Mouse (Mus musculus) G1E (cell line): Measurements from ENCODE around the gene Fam187a. TPM values are rescaled to one million over a fixed set of nuclear protein-coding genes. Genes with fewer than 3 reads are reported as not detected.

Source experiments
- ATAC-seq: 2 replicates; pipeline ENCODE4 v1.8.0; 2016; ENCODE audit warnings: mild to moderate bottlenecking; ENCODE audit not compliant: insufficient number of reproducible peaks, poor library complexity, low FRiP score, severe bottlenecking; ENCODE audit errors: extremely low read depth
- DNase-seq: peaks from one replicate; pipeline ENCODE4 v3.0.0; 2012; ENCODE audit warnings: low spot score
- H3K27me3 ChIP-seq: 2 replicates; pipeline ENCODE4 v1.6.1; 2012; ENCODE audit warnings: mild to moderate bottlenecking, low read length, inconsistent platforms; ENCODE audit not compliant: insufficient read depth
- H3K36me3 ChIP-seq: replicated peaks from 2 replicates; pipeline ENCODE3; 2012; ENCODE audit warnings: mild to moderate bottlenecking, inconsistent platforms
- H3K4me1 ChIP-seq: 2 replicates; pipeline ENCODE4 v1.6.1; 2012; ENCODE audit warnings: low read depth, low read length, inconsistent platforms, mixed read lengths; ENCODE audit not compliant: insufficient read depth
- H3K4me3 ChIP-seq: 2 replicates; pipeline ENCODE4 v1.5.1; 2012; ENCODE audit warnings: low read depth, mild to moderate bottlenecking, inconsistent platforms, low read length, moderate library complexity, mixed read lengths
- H3K9me3 ChIP-seq: replicated peaks from 2 replicates; pipeline ENCODE4 v1.6.1; 2012; ENCODE audit warnings: inconsistent platforms
- CTCF ChIP-seq: IDR thresholded peaks from 2 replicates; pipeline ENCODE4 v1.5.1; 2012; ENCODE audit warnings: low read depth, low read length, inconsistent platforms, mixed read lengths
- GATA1 ChIP-seq: IDR thresholded peaks from 2 replicates; pipeline ENCODE4 v1.6.1; 2012; ENCODE audit warnings: borderline replicate concordance, low read length, inconsistent platforms, mixed read lengths
- GATA2 ChIP-seq: IDR thresholded peaks from 2 replicates; pipeline ENCODE4 v1.6.1; 2012; ENCODE audit warnings: low read depth, low read length, inconsistent platforms, borderline replicate concordance
- POLR2AphosphoS5 ChIP-seq: IDR thresholded peaks from 2 replicates; pipeline ENCODE4 v1.6.1; 2012; ENCODE audit warnings: low read depth, low read length, inconsistent platforms; ENCODE audit not compliant: insufficient replicate concordance
- TAL1 ChIP-seq: conservative IDR thresholded peaks from 2 replicates; pipeline ENCODE4 v1.6.1; 2012; ENCODE audit warnings: low read depth, low read length, inconsistent platforms, mixed read lengths
- polyA plus RNA-seq: library from polyadenylated mRNA; stranded (reverse); fragments of >175 nt; gene quantifications from 2 replicates; pipeline ENCODE4 v1.2.3, GENCODE M21; 2012
- total RNA-seq, 2 experiments: library from RNA; stranded (forward) in 1 of 2; stranded (reverse) in 1 of 2; fragments of 200-1000 nt in 1 of 2; fragments of >200 nt in 1 of 2; fragmentation: Nextera tagmentation in 1 of 2; gene quantifications; 2 replicates each; pipeline ENCODE4 v1.2.3; 2014 to 2017

Fam187a gene
- total and polyA plus RNA-seq, 3 experiments = 0.16 TPM; not detected in 2

- H3K9me3 ChIP-seq = no peaks in the 10 kb centered on the region
- no peaks in the 10 kb centered on the region; the same call in 1 of the 2 replicates for H3K4me1 ChIP-seq
- H3K27me3 ChIP-seq = no peaks in the 10 kb centered on the region
- DNase-seq = no peak
- TF ChIP-seq GATA2 = no peak
- TF ChIP-seq TAL1 = no peak
- TF ChIP-seq CTCF = no peak
- no peak for TF ChIP-seq POLR2AphosphoS5
- TF ChIP-seq GATA1 = no peak
- peaks cover 100% of the 10 kb centered on the region for H3K36me3 ChIP-seq
- no peak overlapping the region for H3K4me3 ChIP-seq
- no peak for ATAC-seq
Measured at GRCm38 (mm10) chr11:102845926-102846325, 39.0 kb upstream of the Fam187a start.

- H3K27me3 ChIP-seq = no peaks in the 10 kb centered on the region
- H3K36me3 ChIP-seq = peaks cover 99% of the 10 kb centered on the region
- no peaks in the 10 kb centered on the region for H3K9me3 ChIP-seq
- H3K4me1 ChIP-seq = no peaks in the 10 kb centered on the region
- H3K4me3 ChIP-seq = no peak overlapping the region
- ATAC-seq (no peak), DNase-seq (no peak)
- TF ChIP-seq POLR2AphosphoS5 (no peak), CTCF (no peak), TAL1 (no peak), GATA1 (no peak), GATA2 (no peak)
Measured at GRCm38 (mm10) chr11:102851883-102852282, 33.1 kb upstream of the Fam187a start.

GRCm38 (mm10) chr11:102853760-102854159, 31.2 kb upstream of the Fam187a start:
- Histone ChIP-seq H3K4me1 (no peaks in the 10 kb centered on the region), H3K36me3 (peaks cover 99% of the 10 kb centered on the region), H3K9me3 (no peaks in the 10 kb centered on the region), H3K4me3 (no peak overlapping the region), H3K27me3 (no peaks in the 10 kb centered on the region)
- DNase-seq (no peak), ATAC-seq (no peak)
- peak; percentile 33; the same call in 1 of the 2 replicates for TF ChIP-seq CTCF
- TF ChIP-seq TAL1 = no peak
- no peak for TF ChIP-seq GATA1
- no peak for TF ChIP-seq POLR2AphosphoS5
- TF ChIP-seq GATA2 = no peak

GRCm38 (mm10) chr11:102855941-102856340, 29.0 kb upstream of the Fam187a start:
- ATAC-seq = no peak
- peaks cover 99% of the 10 kb centered on the region for H3K36me3 ChIP-seq

GRCm38 (mm10) chr11:102858951-102859350, 26.0 kb upstream of the Fam187a start:
- TF ChIP-seq GATA1 = no peak
- no peak for TF ChIP-seq POLR2AphosphoS5
- no peak for TF ChIP-seq TAL1
- no peak for TF ChIP-seq GATA2
- TF ChIP-seq CTCF = no peak
- peaks cover 98% of the 10 kb centered on the region for H3K36me3 ChIP-seq
- ATAC-seq = no peak

More at GRCm38 (mm10) chr11:102855941-102856340, 29.0 kb upstream of the Fam187a start:
- Histone ChIP-seq H3K27me3 (no peaks in the 10 kb centered on the region), H3K9me3 (no peaks in the 10 kb centered on the region), H3K4me1 (no peaks in the 10 kb centered on the region), H3K4me3 (no peak overlapping the region)
- DNase-seq = no peak
- TF ChIP-seq TAL1 = no peak
- no peak for TF ChIP-seq POLR2AphosphoS5
- no peak for TF ChIP-seq GATA2
- no peak for TF ChIP-seq GATA1
- TF ChIP-seq CTCF = no peak

GRCm38 (mm10) chr11:102859933-102860332, 25.0 kb upstream of the Fam187a start:
- Histone ChIP-seq H3K27me3 (no peaks in the 10 kb centered on the region), H3K36me3 (peaks cover 99% of the 10 kb centered on the region), H3K9me3 (no peaks in the 10 kb centered on the region), H3K4me1 (no peaks in the 10 kb centered on the region), H3K4me3 (no peak overlapping the region)
- DNase-seq (no peak), ATAC-seq (no peak)
- TF ChIP-seq CTCF (no peak), TAL1 (no peak), GATA2 (no peak), POLR2AphosphoS5 (no peak), GATA1 (no peak)

More at GRCm38 (mm10) chr11:102858951-102859350, 26.0 kb upstream of the Fam187a start:
- DNase-seq = no peak
- Histone ChIP-seq H3K4me1 (no peaks in the 10 kb centered on the region), H3K27me3 (no peaks in the 10 kb centered on the region), H3K4me3 (no peak overlapping the region), H3K9me3 (no peaks in the 10 kb centered on the region)

- H3K4me1 ChIP-seq = 0 out of 2 replicates have a peak, but pooled peaks cover 2% of the 10 kb centered on the region
- DNase-seq = no peak
- no peaks in the 10 kb centered on the region for H3K27me3 ChIP-seq
- TF ChIP-seq GATA1 = no peak
- TF ChIP-seq CTCF = 0 out of 2 replicates have a peak, but pooled peaks have one; percentile 4
- no peak overlapping the region for H3K4me3 ChIP-seq
- ATAC-seq = no peak
- H3K9me3 ChIP-seq = no peaks in the 10 kb centered on the region
- H3K36me3 ChIP-seq = peaks cover 97% of the 10 kb centered on the region
Measured at GRCm38 (mm10) chr11:102864272-102864671, 20.7 kb upstream of the Fam187a start.
